In the genomic region with DNA sequence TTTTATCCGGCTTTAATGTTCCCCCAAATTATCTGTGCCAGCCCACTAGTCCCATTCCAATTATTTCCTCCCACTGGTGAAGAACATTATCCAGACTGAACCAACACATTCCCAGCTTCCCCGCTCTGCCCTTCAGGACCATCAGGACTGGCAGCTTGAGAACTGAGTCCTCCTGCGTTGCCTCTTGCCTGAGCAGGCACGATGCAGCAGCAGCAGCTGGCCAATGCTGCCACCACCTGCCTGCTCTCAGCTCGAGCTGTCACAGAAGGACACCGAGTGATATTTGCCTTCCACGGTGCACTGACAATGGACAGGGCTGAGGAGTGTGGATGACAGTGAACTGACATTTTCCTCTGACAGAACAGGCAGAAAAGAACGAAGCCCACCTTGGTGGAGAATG, we compare ENCODE assay signal across 8 mouse cellular contexts.
DNase-seq lines count a peak whose midpoint lies in the region; ATAC-seq lines count a peak whose summit lies in the region.
"Had no signal": no experiment of that assay in that cellular context is flagged by ENCODE, and none has a peak within 500 bp of the region (broad histone marks: within the 10 kb centered on the region; RNA-seq: fewer than 3 reads in every experiment).

No protein-coding gene starts in this region.

- DNase-seq in right cerebral cortex, adult 2 months (ENCODE audit: low spot score in 2 of 2) = peak; percentile 40 to 44
- no peak for DNase-seq in right cerebral cortex, postnatal 25 days
- DNase-seq in embryonic facial prominence, embryonic 14.5 days (ENCODE audit: low spot score) = peak; percentile 49
- DNase-seq in layer of hippocampus, postnatal 25 days (ENCODE audit: extremely low spot score in 1 of 2, low spot score in 1 of 2) = peak; percentile 27 to 32
- DNase-seq in thymus, postnatal 36 days = no peak
- DNase-seq in adrenal gland, adult 2 months = no peak
- DNase-seq: adrenal gland, adult 8-10 months had no signal

- WGBS in embryonic facial prominence, embryonic 14.5 days = 48% methylated on average over 8 of the region's 8 CpGs

- no peaks in the 10 kb centered on the region for H3K36me3 ChIP-seq in embryonic facial prominence, embryonic 14.5 days (ENCODE audit: control insufficient read depth, insufficient read depth, low read length)

- no peak overlapping the region for H3K4me2 ChIP-seq in embryonic facial prominence, embryonic 14.5 days (ENCODE audit: low read depth, low read length)

- no peaks in the 10 kb centered on the region for H3K9me3 ChIP-seq in embryonic facial prominence, embryonic 14.5 days (ENCODE audit: control insufficient read depth, low read length)

- H3K27me3 ChIP-seq in embryonic facial prominence, embryonic 14.5 days (replicated peaks; ENCODE audit: control insufficient read depth, insufficient read depth, low read length) = no peaks in the 10 kb centered on the region

- no peak for ATAC-seq in embryonic facial prominence, embryonic 14.5 days (ENCODE audit: low read depth)
- no peak for ATAC-seq in activated CD4-positive, CD25-positive, alpha-beta regulatory T cell, adult 4 months

- no peak overlapping the region for H3K4me3 ChIP-seq in embryonic facial prominence, embryonic 14.5 days (ENCODE audit: low read depth, low read length)

- no peak overlapping the region for H3K27ac ChIP-seq in embryonic facial prominence, embryonic 14.5 days (replicated peaks; ENCODE audit: low read depth, low read length)

- peaks cover 3% of the 10 kb centered on the region for H3K4me1 ChIP-seq in embryonic facial prominence, embryonic 14.5 days (ENCODE audit: control insufficient read depth, insufficient read depth, low read length)

- no peak overlapping the region; the same call in 1 of the 2 replicates for H3K9ac ChIP-seq in embryonic facial prominence, embryonic 14.5 days (ENCODE audit: low read depth, low read length)

Comparison
In these comparisons a context has a peak if more than half of its experiments do, and no peak if none do; other contexts are left out.
1. DNase-seq: peak in right cerebral cortex, adult 2 months (2 of 2), embryonic facial prominence, embryonic 14.5 days (single experiment) and layer of hippocampus, postnatal 25 days (2 of 2); none in right cerebral cortex, postnatal 25 days (single experiment), thymus, postnatal 36 days (0 of 2) and adrenal gland, adult 2 months (single experiment).